Mouse (Mus musculus): Measurements from ENCODE around the gene Tmem200c. TPM values are rescaled to one million over a fixed set of nuclear protein-coding genes. Genes with fewer than 3 reads are reported as not detected.

Tmem200c gene
- polyA plus RNA-seq, 1 experiment from 2014 or later, result 0.54 TPM

GRCm38 (mm10) chr17:68874021-68874420, 47.6 kb downstream of the Tmem200c start:
- Histone ChIP-seq H3K4me1 (ENCODE audit: insufficient read depth) (no peaks in the 10 kb centered on the region), H3K4me2 (no peak overlapping the region), H3K9ac (no peak overlapping the region), H3K27me3 (ENCODE audit: insufficient read depth, low read length) (no peaks in the 10 kb centered on the region), H3K9me3 (ENCODE audit: low read depth, low read length) (no peaks in the 10 kb centered on the region), H3K4me3 (ENCODE audit: low read depth, low read length) (no peak overlapping the region), H3K27ac (ENCODE audit: low read depth) (no peak overlapping the region), H3K36me3 (ENCODE audit: insufficient read depth) (no peaks in the 10 kb centered on the region)
- TF ChIP-seq CTCF (IDR thresholded peaks at IDR 0.05; ENCODE audit: low read depth), result no peak
- no peak for DNase-seq
- WGBS, result 56% methylated on average over 8 of the region's 8 CpGs
- no peak for ATAC-seq (ENCODE audit: insufficient read depth)

- Histone ChIP-seq H3K36me3 (ENCODE audit: insufficient read depth) (no peaks in the 10 kb centered on the region), H3K4me1 (ENCODE audit: insufficient read depth) (no peaks in the 10 kb centered on the region), H3K4me2 (no peak overlapping the region), H3K9me3 (ENCODE audit: low read depth, low read length) (no peaks in the 10 kb centered on the region), H3K27me3 (ENCODE audit: insufficient read depth, low read length) (no peaks in the 10 kb centered on the region), H3K27ac (ENCODE audit: low read depth) (no peak overlapping the region), H3K4me3 (ENCODE audit: low read depth, low read length) (no peak overlapping the region), H3K9ac (no peak overlapping the region)
- DNase-seq, result peak; percentile 64
- no peak for ATAC-seq (ENCODE audit: insufficient read depth)
- peak; percentile 47 for TF ChIP-seq CTCF (IDR thresholded peaks at IDR 0.05; ENCODE audit: low read depth)
- WGBS, result 70% methylated on average over 5 of the region's 5 CpGs
Observed at GRCm38 (mm10) chr17:68875251-68875650, 48.8 kb downstream of the Tmem200c start.

DNA sequence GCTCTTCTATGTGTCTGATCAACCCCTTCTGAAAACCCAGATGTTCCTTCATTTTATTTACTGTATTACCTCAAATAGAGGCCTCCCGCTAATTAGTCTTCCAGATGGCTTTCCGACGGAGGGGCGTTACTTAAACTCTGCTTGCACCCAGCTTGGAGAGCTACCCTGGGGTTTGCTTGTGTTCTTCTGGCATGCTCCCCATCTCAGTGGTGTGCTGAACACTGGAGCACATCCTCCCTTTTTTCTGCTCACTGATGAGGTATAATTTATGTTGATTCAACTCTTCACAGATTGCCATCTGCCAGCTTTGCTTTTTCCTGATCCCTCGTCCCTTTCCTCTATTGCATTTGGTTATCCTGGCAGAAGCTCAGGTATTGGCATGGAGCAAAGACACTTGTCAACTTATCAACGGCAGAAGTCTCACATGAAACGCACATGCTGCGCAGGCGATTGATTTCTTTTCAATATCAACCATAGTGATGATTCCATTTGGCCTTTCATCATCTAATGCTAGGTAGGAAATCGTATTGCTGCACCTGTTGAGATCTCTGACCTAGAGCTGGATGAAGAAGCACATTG, 49.6 kb downstream of the Tmem200c start:
- H3K36me3 ChIP-seq (ENCODE audit: insufficient read depth), result no peaks in the 10 kb centered on the region
- H3K4me1 ChIP-seq (ENCODE audit: insufficient read depth), result no peaks in the 10 kb centered on the region

DNA sequence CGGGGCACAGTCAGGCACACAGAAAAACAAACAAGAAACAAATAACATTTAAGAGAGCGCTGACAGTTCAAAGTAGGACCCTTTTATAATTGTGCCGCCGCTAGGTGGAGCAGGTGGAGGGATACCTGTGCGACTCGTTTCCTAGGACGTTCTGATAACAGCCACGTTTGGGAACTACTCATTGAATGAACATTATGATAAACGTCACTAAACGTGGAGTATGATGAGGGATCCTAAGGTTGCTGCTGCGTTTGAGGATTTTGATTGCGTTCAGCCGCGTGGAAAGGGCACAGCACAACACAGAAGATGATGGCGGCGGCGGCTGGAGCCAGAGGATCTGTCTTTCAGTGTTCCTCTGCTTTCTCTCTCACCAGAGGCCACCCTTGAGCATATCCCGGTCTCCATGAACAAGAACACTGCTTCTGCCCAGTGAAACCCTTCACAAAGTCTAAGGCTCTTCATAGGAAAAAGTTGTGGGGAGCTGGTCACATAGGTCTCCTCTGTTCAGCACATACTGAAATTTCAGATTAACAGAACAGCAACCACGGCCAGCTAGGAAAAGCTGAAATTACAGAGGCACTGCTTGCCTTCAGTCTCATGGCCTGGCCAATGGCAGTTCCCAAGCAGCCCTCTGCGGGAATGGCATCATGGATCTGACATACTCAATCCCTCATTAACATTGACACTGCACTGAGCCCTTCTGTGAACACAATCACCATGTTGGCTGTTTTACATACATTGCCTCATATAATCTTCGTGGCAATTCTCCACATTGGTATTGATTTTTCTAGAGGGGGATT, 55.5 kb downstream of the Tmem200c start:
- WGBS, result 15% methylated on average over 21 of the region's 21 CpGs
- TF ChIP-seq CTCF (IDR thresholded peaks at IDR 0.05; ENCODE audit: low read depth), result peak; percentile 61
- ATAC-seq (ENCODE audit: insufficient read depth) (peak; percentile 47), DNase-seq (peak; percentile 64)
- H3K4me1 ChIP-seq (ENCODE audit: insufficient read depth), result no peaks in the 10 kb centered on the region
- H3K9ac ChIP-seq, result no peak overlapping the region
- no peaks in the 10 kb centered on the region for H3K36me3 ChIP-seq (ENCODE audit: insufficient read depth)
- H3K4me3 ChIP-seq (ENCODE audit: low read depth, low read length), result peak overlapping the region; percentile 27
- H3K27ac ChIP-seq (ENCODE audit: low read depth), result no peak overlapping the region
- H3K9me3 ChIP-seq (ENCODE audit: low read depth, low read length), result no peaks in the 10 kb centered on the region
- H3K4me2 ChIP-seq, result peak overlapping the region; percentile 58
- no peaks in the 10 kb centered on the region for H3K27me3 ChIP-seq (ENCODE audit: insufficient read depth, low read length)

More for the DNA sequence above, 49.6 kb downstream of the Tmem200c start:
- ATAC-seq (ENCODE audit: insufficient read depth), result no peak
- Histone ChIP-seq H3K9me3 (ENCODE audit: low read depth, low read length) (no peaks in the 10 kb centered on the region), H3K4me3 (ENCODE audit: low read depth, low read length) (no peak overlapping the region), H3K9ac (no peak overlapping the region), H3K27me3 (ENCODE audit: insufficient read depth, low read length) (no peaks in the 10 kb centered on the region), H3K4me2 (no peak overlapping the region), H3K27ac (ENCODE audit: low read depth) (no peak overlapping the region)
- TF ChIP-seq CTCF (IDR thresholded peaks at IDR 0.05; ENCODE audit: low read depth), result no peak
- no peak for DNase-seq
- WGBS, result 74% methylated on average over 10 of the region's 10 CpGs

GRCm38 (mm10) chr17:68883474-68884083, 57.2 kb downstream of the Tmem200c start:
- TF ChIP-seq CTCF (IDR thresholded peaks at IDR 0.05; ENCODE audit: low read depth), result 0 out of 2 replicates have a peak, but pooled peaks have one; percentile 5
- no peak overlapping the region for H3K27ac ChIP-seq (ENCODE audit: low read depth)
- no peak overlapping the region for H3K4me2 ChIP-seq
- peak; percentile 35; the same call in 1 of the 2 replicates for ATAC-seq (ENCODE audit: insufficient read depth)
- H3K9me3 ChIP-seq (ENCODE audit: low read depth, low read length), result no peaks in the 10 kb centered on the region
- H3K27me3 ChIP-seq (ENCODE audit: insufficient read depth, low read length), result no peaks in the 10 kb centered on the region
- no peaks in the 10 kb centered on the region for H3K36me3 ChIP-seq (ENCODE audit: insufficient read depth)
- WGBS, result 42% methylated on average over 3 of the region's 3 CpGs
- DNase-seq, result peak; percentile 64
- no peak overlapping the region for H3K4me3 ChIP-seq (ENCODE audit: low read depth, low read length)
- no peaks in the 10 kb centered on the region for H3K4me1 ChIP-seq (ENCODE audit: insufficient read depth)
- no peak overlapping the region for H3K9ac ChIP-seq

GRCm38 (mm10) chr17:68890672-68891071, 64.2 kb downstream of the Tmem200c start:
- no peak overlapping the region for H3K4me2 ChIP-seq
- 93% methylated on average over 3 of the region's 3 CpGs for WGBS
- no peak for ATAC-seq (ENCODE audit: insufficient read depth)

More at GRCm38 (mm10) chr17:68890672-68891071, 64.2 kb downstream of the Tmem200c start:
- Histone ChIP-seq H3K9ac (no peak overlapping the region), H3K4me3 (ENCODE audit: low read depth, low read length) (no peak overlapping the region), H3K4me1 (ENCODE audit: insufficient read depth) (no peaks in the 10 kb centered on the region), H3K27me3 (ENCODE audit: insufficient read depth, low read length) (no peaks in the 10 kb centered on the region), H3K27ac (ENCODE audit: low read depth) (no peak overlapping the region), H3K9me3 (ENCODE audit: low read depth, low read length) (no peaks in the 10 kb centered on the region), H3K36me3 (ENCODE audit: insufficient read depth) (no peaks in the 10 kb centered on the region)
- DNase-seq, result no peak
- TF ChIP-seq CTCF (IDR thresholded peaks at IDR 0.05; ENCODE audit: low read depth), result no peak

Other genes starting within 250 kb of the Tmem200c start
- gene Epb41l3, start 249.1 kb downstream of the Tmem200c start, polyA plus RNA-seq (2014; fragmentation: Nextera tagmentation; extraction: Ambion mirVana), result 62.0 and 64.0 TPM in 2 replicates